Mouse (Mus musculus): ENCODE measurements around the gene Cep55. TPM values are rescaled to one million over a fixed set of nuclear protein-coding genes. Genes with fewer than 3 reads are reported as not detected.

Gene Cep55
- polyA plus RNA-seq, 1 experiment: 0.79 TPM

- Histone ChIP-seq H3K4me1 (ENCODE audit: control insufficient read depth, insufficient read depth, low read length) (peaks cover 3% of the 10 kb centered on the region; the same call in 1 of the 2 replicates), H3K27ac (ENCODE audit: insufficient read depth, low read length) (no peak overlapping the region), H3K4me3 (ENCODE audit: insufficient read depth, low read length) (no peak overlapping the region)
- TF ChIP-seq CTCF (IDR thresholded peaks at IDR 0.05; ENCODE audit: extremely low read depth, insufficient read depth, low read length) (no peak), POLR2A (IDR thresholded peaks at IDR 0.05; ENCODE audit: extremely low read depth, insufficient read depth, low read length) (no peak)
Observed at GRCm38 (mm10) chr19:38027389-38027788, 27.4 kb upstream of the Cep55 start.

GRCm38 (mm10) chr19:38027881-38028521 lies 26.8 kb upstream of the Cep55 start:
- TF ChIP-seq CTCF (IDR thresholded peaks at IDR 0.05; ENCODE audit: extremely low read depth, insufficient read depth, low read length) (no peak), POLR2A (IDR thresholded peaks at IDR 0.05; ENCODE audit: extremely low read depth, insufficient read depth, low read length) (no peak)
- H3K4me3 ChIP-seq (ENCODE audit: insufficient read depth, low read length): no peak overlapping the region
- no peak overlapping the region for H3K27ac ChIP-seq (ENCODE audit: insufficient read depth, low read length)
- peaks cover 3% of the 10 kb centered on the region; the same call in 1 of the 2 replicates for H3K4me1 ChIP-seq (ENCODE audit: control insufficient read depth, insufficient read depth, low read length)

GRCm38 (mm10) chr19:38029292-38029691 lies 25.5 kb upstream of the Cep55 start:
- Histone ChIP-seq H3K4me1 (ENCODE audit: control insufficient read depth, insufficient read depth, low read length) (peaks cover 3% of the 10 kb centered on the region; the same call in 1 of the 2 replicates), H3K27ac (ENCODE audit: insufficient read depth, low read length) (no peak overlapping the region), H3K4me3 (ENCODE audit: insufficient read depth, low read length) (no peak overlapping the region)
- TF ChIP-seq POLR2A (IDR thresholded peaks at IDR 0.05; ENCODE audit: extremely low read depth, insufficient read depth, low read length): no peak
- no peak for TF ChIP-seq CTCF (IDR thresholded peaks at IDR 0.05; ENCODE audit: extremely low read depth, insufficient read depth, low read length)

- Histone ChIP-seq H3K4me1 (ENCODE audit: control insufficient read depth, insufficient read depth, low read length) (peaks cover 3% of the 10 kb centered on the region; the same call in 1 of the 2 replicates), H3K27ac (ENCODE audit: insufficient read depth, low read length) (no peak overlapping the region), H3K4me3 (ENCODE audit: insufficient read depth, low read length) (no peak overlapping the region)
- TF ChIP-seq CTCF (IDR thresholded peaks at IDR 0.05; ENCODE audit: extremely low read depth, insufficient read depth, low read length): no peak
- TF ChIP-seq POLR2A (IDR thresholded peaks at IDR 0.05; ENCODE audit: extremely low read depth, insufficient read depth, low read length): no peak
Observed at GRCm38 (mm10) chr19:38029871-38030270, 24.9 kb upstream of the Cep55 start.

GRCm38 (mm10) chr19:38030673-38031137 lies 24.1 kb upstream of the Cep55 start:
- no peak overlapping the region for H3K4me3 ChIP-seq (ENCODE audit: insufficient read depth, low read length)
- TF ChIP-seq POLR2A (IDR thresholded peaks at IDR 0.05; ENCODE audit: extremely low read depth, insufficient read depth, low read length) (no peak), CTCF (IDR thresholded peaks at IDR 0.05; ENCODE audit: extremely low read depth, insufficient read depth, low read length) (no peak)
- peaks cover 2% of the 10 kb centered on the region; the same call in 1 of the 2 replicates for H3K4me1 ChIP-seq (ENCODE audit: control insufficient read depth, insufficient read depth, low read length)
- H3K27ac ChIP-seq (ENCODE audit: insufficient read depth, low read length): no peak overlapping the region

GRCm38 (mm10) chr19:38031144-38031543 lies 23.7 kb upstream of the Cep55 start:
- Histone ChIP-seq H3K4me3 (ENCODE audit: insufficient read depth, low read length) (no peak overlapping the region), H3K27ac (ENCODE audit: insufficient read depth, low read length) (no peak overlapping the region), H3K4me1 (ENCODE audit: control insufficient read depth, insufficient read depth, low read length) (peaks cover 2% of the 10 kb centered on the region; the same call in 1 of the 2 replicates)
- TF ChIP-seq CTCF (IDR thresholded peaks at IDR 0.05; ENCODE audit: extremely low read depth, insufficient read depth, low read length): no peak
- no peak for TF ChIP-seq POLR2A (IDR thresholded peaks at IDR 0.05; ENCODE audit: extremely low read depth, insufficient read depth, low read length)

GRCm38 (mm10) chr19:38032993-38033734 lies 21.6 kb upstream of the Cep55 start:
- H3K4me3 ChIP-seq (ENCODE audit: insufficient read depth, low read length): no peak overlapping the region
- H3K4me1 ChIP-seq (ENCODE audit: control insufficient read depth, insufficient read depth, low read length): peaks cover 2% of the 10 kb centered on the region; the same call in 1 of the 2 replicates
- no peak for TF ChIP-seq CTCF (IDR thresholded peaks at IDR 0.05; ENCODE audit: extremely low read depth, insufficient read depth, low read length)
- no peak for TF ChIP-seq POLR2A (IDR thresholded peaks at IDR 0.05; ENCODE audit: extremely low read depth, insufficient read depth, low read length)
- H3K27ac ChIP-seq (ENCODE audit: insufficient read depth, low read length): no peak overlapping the region

- Histone ChIP-seq H3K4me3 (ENCODE audit: insufficient read depth, low read length) (no peak overlapping the region), H3K4me1 (ENCODE audit: control insufficient read depth, insufficient read depth, low read length) (peaks cover 2% of the 10 kb centered on the region; the same call in 1 of the 2 replicates), H3K27ac (ENCODE audit: insufficient read depth, low read length) (no peak overlapping the region)
- TF ChIP-seq CTCF (IDR thresholded peaks at IDR 0.05; ENCODE audit: extremely low read depth, insufficient read depth, low read length) (no peak), POLR2A (IDR thresholded peaks at IDR 0.05; ENCODE audit: extremely low read depth, insufficient read depth, low read length) (no peak)
Observed at GRCm38 (mm10) chr19:38033735-38034057, 21.1 kb upstream of the Cep55 start.

- H3K4me1 ChIP-seq (ENCODE audit: control insufficient read depth, insufficient read depth, low read length): peaks cover 2% of the 10 kb centered on the region; the same call in 1 of the 2 replicates
- TF ChIP-seq CTCF (IDR thresholded peaks at IDR 0.05; ENCODE audit: extremely low read depth, insufficient read depth, low read length) (no peak), POLR2A (IDR thresholded peaks at IDR 0.05; ENCODE audit: extremely low read depth, insufficient read depth, low read length) (no peak)
- no peak overlapping the region for H3K4me3 ChIP-seq (ENCODE audit: insufficient read depth, low read length)
- no peak overlapping the region for H3K27ac ChIP-seq (ENCODE audit: insufficient read depth, low read length)
Observed at GRCm38 (mm10) chr19:38034696-38035095, 20.1 kb upstream of the Cep55 start.

Data from cortical plate, adult 2 months (tissue).